Mouse (Mus musculus) layer of hippocampus, postnatal 25 days (tissue): ENCODE measurements around the gene 4933428G20Rik. TPM values are rescaled to one million over a fixed set of nuclear protein-coding genes. Genes with fewer than 3 reads are reported as not detected.
A peak's percentile ranks its signal among the peaks of the same experiment; 100 is the strongest.

ENCODE experiments used
- DNase-seq, 2 experiments: peaks; one replicate each; pipeline ENCODE4 v3.0.0; 2022; ENCODE audit warnings: mixed read lengths in 2 of 2, low spot score in 1 of 2; ENCODE audit errors: extremely low spot score in 1 of 2
- total RNA-seq, 2 experiments: library from RNA; stranded (reverse); gene quantifications; 2 replicates each; pipeline ENCODE4 v1.2.3; 2021

The 4933428G20Rik gene
- under 1 TPM in 1 of 2 experiments, not detected in 1; 0.20 TPM for total RNA-seq

GRCm38 (mm10) chr11:97499865-97500719, at the start of gene 4933428G20Rik:
Gene 4933428G20Rik (minus strand): TSS chr11:97500340.
- no peak for DNase-seq

- no peak for DNase-seq
Observed at GRCm38 (mm10) chr11:97548757-97549156, 48.6 kb upstream of the 4933428G20Rik start.

- no peak for DNase-seq
Observed at GRCm38 (mm10) chr11:97547957-97548706, 48.0 kb upstream of the 4933428G20Rik start.

- no peak for DNase-seq
Observed at GRCm38 (mm10) chr11:97546804-97547411, 46.8 kb upstream of the 4933428G20Rik start.

- DNase-seq, result no peak
Observed at GRCm38 (mm10) chr11:97545808-97546560, 45.8 kb upstream of the 4933428G20Rik start.

- DNase-seq, result no peak
Observed at GRCm38 (mm10) chr11:97543883-97544282, 43.7 kb upstream of the 4933428G20Rik start.

- peak in 1 of 2 experiments; percentile 55 for DNase-seq
Observed at GRCm38 (mm10) chr11:97543181-97543733, 43.1 kb upstream of the 4933428G20Rik start.

GRCm38 (mm10) chr11:97542171-97543150, 42.3 kb upstream of the 4933428G20Rik start:
- no peak for DNase-seq

GRCm38 (mm10) chr11:97540604-97541003, 40.5 kb upstream of the 4933428G20Rik start:
- DNase-seq, result no peak

GRCm38 (mm10) chr11:97540136-97540535, 40.0 kb upstream of the 4933428G20Rik start:
- DNase-seq, result no peak

- no peak for DNase-seq
Observed at GRCm38 (mm10) chr11:97539622-97540021, 39.5 kb upstream of the 4933428G20Rik start.

GRCm38 (mm10) chr11:97537580-97538089, 37.5 kb upstream of the 4933428G20Rik start:
- DNase-seq, result no peak

GRCm38 (mm10) chr11:97536835-97537579, 36.9 kb upstream of the 4933428G20Rik start:
- no peak for DNase-seq

GRCm38 (mm10) chr11:97536083-97536747, 36.1 kb upstream of the 4933428G20Rik start:
- DNase-seq, result no peak

- no peak for DNase-seq
Observed at GRCm38 (mm10) chr11:97535660-97536059, 35.5 kb upstream of the 4933428G20Rik start.

- DNase-seq, result no peak
Observed at GRCm38 (mm10) chr11:97535308-97535630, 35.1 kb upstream of the 4933428G20Rik start.
